Mouse (Mus musculus) hindbrain, embryonic 14.5 days (tissue): ENCODE data around the gene Aif1. TPM values are rescaled to one million over a fixed set of nuclear protein-coding genes. Genes with fewer than 3 reads are reported as not detected.

Source experiments
- ATAC-seq: fragments of 200-750 bp; cut with Nextera tagmentation; 2 replicates; pipeline ENCODE4 v1.8.0; 2017; ENCODE audit warnings: moderate number of reproducible peaks, mild to moderate bottlenecking, moderate TSS enrichment, moderate library complexity; ENCODE audit not compliant: low FRiP score
- DNase-seq: peaks from one replicate; pipeline ENCODE4 v3.0.0-alpha.2; 2015; ENCODE audit warnings: low spot score
- H3K27ac ChIP-seq: fragments of 300-500 bp; sonication (generic); 2 replicates; pipeline ENCODE4 v1.5.1; 2014; ENCODE audit warnings: mild to moderate bottlenecking, moderate library complexity
- H3K27me3 ChIP-seq: fragments of 300-500 bp; sonication (generic); 2 replicates; pipeline ENCODE4 v1.6.1; 2014; ENCODE audit warnings: mild to moderate bottlenecking, low read length, mixed read lengths; ENCODE audit not compliant: control insufficient read depth, insufficient read depth
- H3K36me3 ChIP-seq: fragments of 300-500 bp; sonication (generic); replicated peaks from 2 replicates; pipeline ENCODE4 v1.6.1; 2014; ENCODE audit not compliant: control insufficient read depth, insufficient read depth
- H3K4me1 ChIP-seq: fragments of 300-500 bp; sonication (generic); replicated peaks from 2 replicates; pipeline ENCODE4 v1.6.1; 2014; ENCODE audit warnings: antibody characterized with exemption, low read length, mixed read lengths; ENCODE audit not compliant: control insufficient read depth, insufficient read depth
- H3K4me2 ChIP-seq: fragments of 300-500 bp; sonication (generic); replicated peaks from 2 replicates; pipeline ENCODE4 v1.6.1; 2014; ENCODE audit warnings: mild to moderate bottlenecking, moderate library complexity
- H3K4me3 ChIP-seq: fragments of 300-500 bp; sonication (generic); replicated peaks from 2 replicates; pipeline ENCODE4 v1.5.1; 2014; ENCODE audit warnings: mild to moderate bottlenecking, low read length
- H3K9ac ChIP-seq: fragments of 300-500 bp; sonication (generic); 2 replicates; pipeline ENCODE4 v1.6.1; 2014
- H3K9me3 ChIP-seq: fragments of 300-500 bp; sonication (generic); 2 replicates; pipeline ENCODE4 v1.6.1; 2016; ENCODE audit warnings: low read length; ENCODE audit not compliant: control insufficient read depth
- WGBS: fragments of 180-500 bp; shearing (Covaris S2); extraction: QIAGEN DNeasy Blood & Tissue Kit; methylation state at CpG from one replicate; pipeline ENCODE4 v1.1.7; 2014; 5-methylcytosine and 5-hydroxymethylcytosine counted together
- polyA plus RNA-seq: library from polyadenylated mRNA; unstranded; fragments of >200 nt; fragmentation: Nextera tagmentation; extraction: Ambion mirVana; gene quantifications from 2 replicates; pipeline ENCODE4 v1.2.1, GENCODE M21; 2014

The Aif1 gene
- polyA plus RNA-seq, 1 experiment from 2014 or later = 8.7 TPM

DNA sequence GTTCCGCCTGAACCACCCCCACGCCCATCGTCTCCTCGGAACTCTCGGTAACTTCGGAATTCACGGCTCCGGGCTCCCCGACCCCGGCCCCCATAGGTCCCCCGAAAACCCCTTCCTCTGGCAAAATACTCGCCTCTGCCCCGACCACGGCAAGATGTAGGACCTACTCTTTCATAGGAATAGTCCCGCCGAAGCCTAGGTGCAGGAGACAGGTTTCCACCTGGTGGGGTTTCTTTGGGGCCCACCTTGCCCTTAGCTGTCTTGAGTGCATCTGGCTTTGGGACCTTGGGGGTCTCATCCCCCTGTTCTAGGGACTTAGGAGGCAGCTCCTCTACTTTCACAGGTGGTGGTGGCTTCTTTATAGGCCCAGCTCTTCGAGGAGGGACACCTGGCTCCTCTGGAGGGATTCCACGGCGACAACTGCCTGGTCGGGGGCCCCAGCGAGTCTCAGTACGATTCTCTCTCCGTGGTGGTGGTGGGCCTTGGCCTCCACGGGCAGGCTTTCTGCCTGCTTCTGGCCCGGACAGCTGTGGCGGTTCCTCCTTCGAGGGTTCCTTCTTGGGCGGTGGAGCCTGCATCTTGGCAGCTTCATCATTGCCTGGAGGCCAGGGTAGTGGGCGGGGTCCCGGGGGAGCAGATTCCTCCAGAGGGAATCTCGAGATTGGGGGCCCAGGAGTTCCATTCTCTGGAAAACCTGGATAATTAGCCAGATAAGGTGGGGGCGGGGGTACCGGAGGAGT lies 19.2 kb downstream of the Aif1 start:
- no peak overlapping the region for H3K27ac ChIP-seq
- H3K4me2 ChIP-seq = no peak overlapping the region
- no peaks in the 10 kb centered on the region for H3K4me1 ChIP-seq
- H3K9ac ChIP-seq = no peak overlapping the region
- DNase-seq (no peak), ATAC-seq (no peak)
- H3K36me3 ChIP-seq = peaks cover 100% of the 10 kb centered on the region
- 94% methylated on average over 33 of the region's 33 CpGs for WGBS
- H3K4me3 ChIP-seq = no peak overlapping the region
- no peaks in the 10 kb centered on the region for H3K9me3 ChIP-seq
- H3K27me3 ChIP-seq = no peaks in the 10 kb centered on the region

DNA sequence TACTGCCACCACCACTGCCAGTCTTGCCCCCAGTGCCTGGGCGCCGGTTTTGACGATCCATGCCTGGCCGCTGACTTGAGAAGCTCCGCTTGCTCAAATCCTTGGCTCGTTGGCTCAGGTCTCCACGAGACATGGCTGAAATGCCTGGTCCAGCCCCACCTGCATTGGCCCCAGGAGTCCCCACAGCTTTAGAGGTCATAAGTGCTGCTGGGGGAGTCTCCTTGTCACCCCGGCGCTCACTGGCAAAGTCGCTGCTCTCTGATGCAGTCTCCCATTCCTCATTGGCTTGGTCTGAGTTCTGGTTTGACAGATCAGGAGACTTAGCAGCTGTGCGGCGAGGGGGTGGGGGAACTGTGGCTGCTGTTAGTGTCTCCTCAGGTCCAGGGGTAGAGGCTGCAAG lies 20.4 kb downstream of the Aif1 start:
- no peak for DNase-seq
- H3K27me3 ChIP-seq = no peaks in the 10 kb centered on the region
- no peak for ATAC-seq
- H3K4me3 ChIP-seq = no peak overlapping the region
- H3K4me1 ChIP-seq = no peaks in the 10 kb centered on the region
- 92% methylated on average over 12 of the region's 12 CpGs for WGBS
- no peaks in the 10 kb centered on the region for H3K9me3 ChIP-seq
- no peak overlapping the region for H3K9ac ChIP-seq
- H3K27ac ChIP-seq = no peak overlapping the region
- H3K4me2 ChIP-seq = no peak overlapping the region
- H3K36me3 ChIP-seq = peaks cover 99% of the 10 kb centered on the region

DNA sequence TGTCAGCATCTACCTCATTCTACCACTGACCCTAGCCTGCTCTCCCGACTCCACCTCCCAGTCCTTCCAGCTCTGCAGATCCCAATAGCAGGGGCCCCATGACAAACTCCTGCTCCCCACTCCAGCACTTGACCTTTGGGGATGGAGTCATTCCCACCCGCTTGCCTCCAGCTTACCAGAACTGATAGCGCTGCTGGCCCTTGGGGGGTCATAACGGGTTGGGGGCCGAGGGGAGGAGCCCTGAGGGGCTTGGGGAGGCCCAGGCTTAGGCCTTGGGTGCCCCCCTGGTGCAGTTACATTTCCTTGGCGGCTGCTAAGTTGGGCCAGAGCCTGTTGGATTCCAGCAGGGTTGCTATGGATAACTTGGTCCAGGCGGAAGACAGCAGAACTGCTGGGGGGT lies 21.3 kb downstream of the Aif1 start:
- H3K36me3 ChIP-seq = peaks cover 99% of the 10 kb centered on the region
- DNase-seq = no peak
- H3K4me1 ChIP-seq = no peaks in the 10 kb centered on the region
- WGBS = 69% methylated on average over 7 of the region's 7 CpGs
- H3K27ac ChIP-seq = no peak overlapping the region
- no peaks in the 10 kb centered on the region for H3K27me3 ChIP-seq
- no peak overlapping the region for H3K9ac ChIP-seq
- no peak overlapping the region for H3K4me2 ChIP-seq
- no peak overlapping the region for H3K4me3 ChIP-seq
- ATAC-seq = no peak
- no peaks in the 10 kb centered on the region for H3K9me3 ChIP-seq

DNA sequence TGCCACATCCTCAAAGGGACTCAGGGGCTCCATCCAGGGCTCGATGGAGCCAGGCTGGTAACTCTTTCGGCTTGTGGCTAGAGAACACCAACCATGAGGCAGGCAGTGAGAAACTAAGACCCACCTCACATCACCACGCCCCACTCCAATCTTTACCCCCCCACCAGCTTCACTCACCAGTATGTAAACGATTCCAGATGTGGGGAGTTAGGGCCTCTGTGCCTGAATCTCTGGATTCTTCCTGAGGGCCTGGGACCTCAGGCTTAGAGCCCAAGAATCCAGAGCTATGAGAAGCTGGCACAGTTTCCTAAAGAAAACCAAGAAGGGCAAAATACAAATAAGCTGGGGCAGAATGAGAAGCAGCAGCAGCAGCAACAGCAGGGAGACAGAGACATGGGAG lies 21.9 kb downstream of the Aif1 start:
- H3K4me3 ChIP-seq = no peak overlapping the region
- 85% methylated on average over 4 of the region's 4 CpGs for WGBS
- no peak for ATAC-seq

DNA sequence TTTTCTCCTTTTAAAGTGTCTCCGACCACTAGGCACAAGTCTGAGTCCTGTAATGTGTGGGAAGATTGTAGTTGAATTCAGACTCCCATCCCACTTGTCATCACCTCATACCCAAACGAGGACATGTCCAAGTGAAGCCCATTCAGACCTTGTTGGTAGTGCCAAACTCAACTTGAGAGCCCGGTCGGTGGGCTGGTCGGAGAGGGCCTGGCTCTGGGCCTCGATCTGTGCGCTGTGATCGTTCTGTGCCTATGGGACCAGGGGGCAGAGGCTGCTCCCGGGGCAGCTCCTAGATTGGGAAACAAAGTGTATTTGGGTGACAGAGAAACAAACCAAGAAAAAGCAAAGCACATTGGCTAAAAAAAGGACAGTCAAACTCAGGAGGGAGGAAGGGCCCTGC lies 22.8 kb downstream of the Aif1 start:
- Histone ChIP-seq H3K9me3 (no peaks in the 10 kb centered on the region), H3K4me1 (no peaks in the 10 kb centered on the region), H3K9ac (no peak overlapping the region), H3K27me3 (no peaks in the 10 kb centered on the region), H3K27ac (no peak overlapping the region), H3K4me2 (no peak overlapping the region), H3K36me3 (peaks cover 99% of the 10 kb centered on the region), H3K4me3 (no peak overlapping the region)
- no peak for DNase-seq
- ATAC-seq = no peak
- 93% methylated on average over 9 of the region's 9 CpGs for WGBS

More for the DNA sequence above, 21.9 kb downstream of the Aif1 start:
- H3K9ac ChIP-seq = no peak overlapping the region
- H3K4me2 ChIP-seq = no peak overlapping the region
- no peak overlapping the region for H3K27ac ChIP-seq
- no peaks in the 10 kb centered on the region for H3K4me1 ChIP-seq
- no peaks in the 10 kb centered on the region for H3K27me3 ChIP-seq
- H3K36me3 ChIP-seq = peaks cover 99% of the 10 kb centered on the region
- DNase-seq = no peak
- no peaks in the 10 kb centered on the region for H3K9me3 ChIP-seq

DNA sequence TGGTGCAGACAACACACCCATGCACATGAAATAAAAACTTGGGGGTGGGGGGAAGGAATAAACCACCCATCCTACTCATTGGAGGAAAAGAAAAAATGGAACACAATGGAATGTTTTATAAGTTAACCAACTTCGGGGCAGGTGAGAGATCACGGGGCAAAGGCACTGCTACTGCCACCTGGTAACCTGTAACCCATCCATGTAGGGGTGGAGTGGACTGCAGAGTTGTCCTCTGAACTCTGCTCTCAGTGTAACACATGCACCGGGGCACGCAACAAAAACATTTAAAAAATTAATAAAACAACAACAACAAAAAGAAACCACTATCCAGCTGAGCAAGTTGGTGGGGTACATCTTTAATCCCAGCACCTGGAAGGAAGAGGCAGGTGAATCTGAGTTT lies 23.7 kb downstream of the Aif1 start:
- H3K36me3 ChIP-seq = peaks cover 99% of the 10 kb centered on the region
- no peaks in the 10 kb centered on the region for H3K9me3 ChIP-seq
- no peak overlapping the region for H3K27ac ChIP-seq
- DNase-seq = no peak
- no peak overlapping the region for H3K4me3 ChIP-seq
- H3K9ac ChIP-seq = no peak overlapping the region
- 97% methylated on average over 4 of the region's 4 CpGs for whole genome bisulfite sequencing
- ATAC-seq = no peak
- H3K4me1 ChIP-seq = no peaks in the 10 kb centered on the region
- H3K4me2 ChIP-seq = no peak overlapping the region
- H3K27me3 ChIP-seq = no peaks in the 10 kb centered on the region

DNA sequence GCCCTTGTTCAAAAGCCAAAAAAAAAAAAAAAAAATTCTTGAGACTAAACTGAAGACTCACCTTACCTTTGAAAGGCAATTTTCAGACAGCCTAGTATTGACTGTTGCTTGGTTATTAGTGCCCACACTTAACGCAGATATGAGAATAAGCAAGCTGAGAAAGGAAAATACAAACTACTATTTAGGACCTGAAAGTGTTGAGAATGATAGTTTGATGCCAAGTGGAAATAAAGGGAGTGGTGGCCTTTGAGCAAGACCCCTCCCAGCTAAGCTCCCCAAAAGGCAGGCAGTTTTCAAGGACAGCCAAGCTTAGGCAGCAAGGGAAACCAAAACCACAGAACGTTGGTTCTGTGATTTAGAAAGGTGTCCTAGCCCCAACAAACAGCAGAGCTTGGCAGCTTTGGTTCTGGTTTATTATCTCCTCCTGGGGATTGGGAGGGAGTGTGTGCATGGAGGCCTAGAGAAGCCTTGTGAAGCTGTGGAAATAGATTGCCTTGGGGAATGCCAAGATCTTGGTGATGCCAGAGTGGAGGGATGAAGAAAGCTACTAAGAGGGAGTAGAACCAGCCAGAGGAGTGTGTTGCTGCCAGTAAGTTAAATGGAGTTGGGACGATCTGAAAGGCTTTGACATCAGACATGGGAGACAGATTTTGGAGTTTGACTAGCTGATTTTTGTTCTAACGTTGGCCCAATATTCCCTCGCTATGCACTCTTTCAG lies 27.8 kb downstream of the Aif1 start:
- Histone ChIP-seq H3K9ac (no peak overlapping the region), H3K4me3 (no peak overlapping the region), H3K9me3 (no peaks in the 10 kb centered on the region), H3K36me3 (peaks cover 99% of the 10 kb centered on the region), H3K27me3 (no peaks in the 10 kb centered on the region), H3K27ac (no peak overlapping the region), H3K4me1 (no peaks in the 10 kb centered on the region), H3K4me2 (no peak overlapping the region)
- no peak for ATAC-seq
- DNase-seq = no peak
- WGBS = 73% methylated on average over 5 of the region's 5 CpGs

DNA sequence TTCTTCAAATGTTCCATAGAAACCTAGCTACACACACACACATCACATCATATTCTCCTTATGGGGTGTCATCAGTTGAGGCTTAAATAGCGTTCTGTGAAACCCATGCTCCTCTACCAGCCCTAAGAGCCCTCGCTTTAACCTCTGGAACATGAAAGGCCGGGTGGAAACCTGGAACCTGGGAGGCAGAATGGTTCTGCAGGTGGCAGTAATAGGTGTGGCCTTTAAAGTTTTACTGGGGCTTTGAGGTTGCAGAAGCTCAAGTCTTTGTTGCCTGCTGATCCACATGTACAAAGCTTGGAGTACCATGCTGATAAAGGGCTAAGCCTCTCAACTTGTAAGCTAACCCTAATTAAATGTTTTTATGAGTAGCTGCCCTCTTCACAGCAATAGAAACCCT lies 28.5 kb downstream of the Aif1 start:
- Histone ChIP-seq H3K4me3 (no peak overlapping the region), H3K27ac (no peak overlapping the region), H3K27me3 (no peaks in the 10 kb centered on the region), H3K36me3 (peaks cover 99% of the 10 kb centered on the region), H3K4me1 (no peaks in the 10 kb centered on the region), H3K9ac (no peak overlapping the region), H3K9me3 (no peaks in the 10 kb centered on the region), H3K4me2 (no peak overlapping the region)
- ATAC-seq = no peak
- WGBS = 65% methylated on average over 3 of the region's 3 CpGs
- no peak for DNase-seq

DNA sequence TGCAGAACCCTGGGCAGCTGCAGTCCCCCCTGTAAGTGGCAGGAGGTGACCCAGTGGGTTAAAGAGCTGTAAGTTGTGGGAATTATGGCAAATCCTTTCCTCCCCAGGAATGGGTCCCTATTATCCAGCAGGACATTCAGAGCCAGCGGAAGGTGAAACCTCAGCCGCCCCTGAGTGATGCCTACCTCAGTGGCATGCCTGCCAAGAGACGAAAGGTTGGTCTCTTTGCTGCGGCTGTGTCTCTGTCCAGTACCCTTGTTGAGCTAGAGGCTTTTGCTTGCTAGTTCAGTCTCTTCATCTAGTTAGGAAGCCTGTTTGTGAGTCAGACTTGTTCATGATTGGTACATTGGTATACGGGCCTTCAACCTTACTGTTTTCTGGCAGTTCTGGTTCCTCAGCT lies 29.7 kb downstream of the Aif1 start:
- DNase-seq = no peak
- Histone ChIP-seq H3K4me1 (no peaks in the 10 kb centered on the region), H3K9ac (no peak overlapping the region), H3K36me3 (peaks cover 99% of the 10 kb centered on the region), H3K4me2 (no peak overlapping the region), H3K27me3 (no peaks in the 10 kb centered on the region), H3K27ac (no peak overlapping the region), H3K9me3 (no peaks in the 10 kb centered on the region), H3K4me3 (no peak overlapping the region)
- ATAC-seq = no peak
- 88% methylated on average over 5 of the region's 5 CpGs for WGBS
